Mouse (Mus musculus) left cerebral cortex, postnatal 4 days (tissue): ENCODE results near the gene Serpinb6a. TPM values are rescaled to one million over a fixed set of nuclear protein-coding genes. Genes with fewer than 3 reads are reported as not detected.

Experiments used
- DNase-seq: peaks from one replicate; pipeline ENCODE4 v3.0.0-alpha.2; 2022
- intact Hi-C: fragments of 180-260 bp; cut with DNase I; formaldehyde crosslinking; loops from one replicate; pipeline ENCODE4 v1.15.1; 2025
- total RNA-seq, 2 experiments: library from RNA; stranded (reverse); gene quantifications; 2 replicates each; pipeline ENCODE4 v1.2.3; 2021

Gene Serpinb6a
- total RNA-seq = 10 to 100 TPM; 41.2 to 41.3 TPM

DNA sequence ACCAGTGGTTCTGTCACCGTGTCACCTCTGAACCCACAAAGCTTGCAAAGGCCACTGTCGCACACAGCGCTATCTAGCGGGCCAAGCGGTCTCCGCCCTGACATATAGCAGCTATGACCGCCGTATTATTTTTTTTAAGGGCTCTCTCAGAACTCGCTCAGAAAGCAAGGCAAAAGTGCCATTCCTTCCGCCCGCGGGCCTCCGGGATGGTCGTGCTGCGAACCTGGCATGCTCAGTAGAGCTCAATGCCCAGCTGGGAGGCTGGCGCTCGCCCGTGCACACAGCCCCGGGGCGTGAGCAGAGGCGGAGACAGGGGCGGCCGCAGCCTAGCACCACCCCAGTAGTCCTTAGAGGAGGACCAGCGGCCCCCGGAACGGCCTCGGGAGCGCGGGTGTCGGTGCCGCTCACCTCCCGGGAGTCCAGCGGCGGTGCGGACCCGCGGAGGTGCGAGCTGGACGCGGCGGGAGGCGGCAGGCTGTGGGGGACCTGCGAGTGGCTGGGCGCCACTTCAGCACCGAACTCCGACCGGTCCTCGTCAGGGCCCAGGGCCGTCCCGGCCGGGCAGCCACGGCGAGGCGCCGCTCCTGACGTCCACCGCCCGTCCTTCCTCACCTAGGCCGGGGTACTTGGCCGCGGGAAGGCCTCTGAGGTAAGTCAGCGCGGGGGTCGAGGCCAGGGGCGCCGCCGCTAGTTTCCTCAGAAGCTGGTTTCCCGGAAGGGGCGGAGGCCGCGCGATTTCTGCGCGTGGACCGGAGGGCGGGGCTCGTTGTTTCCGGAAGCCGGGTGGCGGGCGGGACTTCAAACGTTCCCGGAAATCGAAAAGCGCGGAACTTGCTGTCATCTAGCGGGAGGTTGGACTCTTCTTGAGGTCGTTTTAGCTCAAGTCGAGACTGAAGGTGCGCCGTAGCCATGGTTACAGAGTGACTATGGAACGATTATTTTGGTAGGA lies at the start of gene Serpinb6a, which contains the start of gene Ripk1:
Serpinb6a (minus strand) TSS at position 737 of the 949 bp plus-strand sequence.
Ripk1 (plus strand) TSS at position 306 of the 949 bp plus-strand sequence.
- intact Hi-C loops = loop anchor here (5.0 kb wide), 1 partner anchor 1100 kb away; no protein-coding TSS in a partner anchor
- DNase-seq = peak; percentile 90

DNA sequence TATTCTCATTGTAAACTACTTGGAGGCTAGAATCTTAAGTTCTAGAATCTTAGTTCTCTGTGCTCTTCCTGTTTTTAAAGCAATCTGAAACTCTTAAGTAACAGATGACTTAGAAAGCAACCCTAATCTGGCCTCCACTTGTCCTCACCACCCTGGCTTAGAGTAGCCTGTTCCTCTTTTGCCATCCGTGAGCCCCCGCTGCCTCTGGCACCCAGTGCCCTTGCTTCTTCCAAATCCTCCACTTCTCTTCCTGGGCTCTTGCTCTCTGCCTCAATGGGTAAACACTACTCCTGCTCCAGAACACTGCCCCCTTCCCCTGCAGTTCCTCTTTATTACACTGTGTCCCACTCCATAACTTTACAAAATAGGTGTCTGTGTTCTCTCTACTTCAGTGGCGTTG lies 49.1 kb upstream of the Serpinb6a start:
- intact Hi-C loops = no loop called here
- DNase-seq = no peak

- DNase-seq = no peak
- intact Hi-C loops = no loop called here
Measured at GRCm38 (mm10) chr13:34050479-34050878, 47.9 kb upstream of the Serpinb6a start.

GRCm38 (mm10) chr13:34047526-34047925 lies 44.9 kb upstream of the Serpinb6a start:
- no peak for DNase-seq
- intact Hi-C loops = loop anchor here (2.0 to 10.0 kb wide), 2 partner anchors 107 to 587 kb away; no protein-coding TSS in a partner anchor

DNA sequence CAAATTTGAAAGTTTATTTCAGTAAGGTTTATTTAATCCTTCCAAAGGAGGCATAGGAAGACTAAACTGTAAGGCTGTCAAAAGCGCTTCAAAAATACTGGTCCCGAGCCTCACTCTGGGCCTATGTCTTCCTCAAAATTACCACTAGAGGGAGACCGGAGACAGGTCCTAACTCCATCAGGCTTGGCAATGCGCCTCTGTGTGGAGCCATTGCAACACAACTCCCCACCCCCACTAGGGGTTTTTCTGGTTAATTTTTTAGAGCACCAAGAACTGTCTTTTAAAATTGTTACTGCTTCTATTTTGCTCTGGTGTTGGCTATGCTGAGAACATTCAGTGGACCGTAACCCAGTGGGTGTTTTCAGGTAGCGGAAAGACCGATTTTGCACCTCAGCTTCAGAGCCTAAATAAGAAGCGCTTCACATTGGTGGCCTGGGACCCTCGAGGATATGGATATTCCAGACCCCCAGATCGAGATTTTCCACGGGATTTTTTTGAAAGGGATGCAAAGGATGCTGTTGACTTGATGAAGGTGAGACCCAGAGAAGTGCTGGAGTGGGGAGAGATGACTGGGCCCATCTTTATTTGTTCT lies 43.9 kb upstream of the Serpinb6a start:
- peak; percentile 92 for DNase-seq
- intact Hi-C loops = loop anchor here (2.0 to 10.0 kb wide), 2 partner anchors 108 to 588 kb away; no protein-coding TSS in a partner anchor

DNA sequence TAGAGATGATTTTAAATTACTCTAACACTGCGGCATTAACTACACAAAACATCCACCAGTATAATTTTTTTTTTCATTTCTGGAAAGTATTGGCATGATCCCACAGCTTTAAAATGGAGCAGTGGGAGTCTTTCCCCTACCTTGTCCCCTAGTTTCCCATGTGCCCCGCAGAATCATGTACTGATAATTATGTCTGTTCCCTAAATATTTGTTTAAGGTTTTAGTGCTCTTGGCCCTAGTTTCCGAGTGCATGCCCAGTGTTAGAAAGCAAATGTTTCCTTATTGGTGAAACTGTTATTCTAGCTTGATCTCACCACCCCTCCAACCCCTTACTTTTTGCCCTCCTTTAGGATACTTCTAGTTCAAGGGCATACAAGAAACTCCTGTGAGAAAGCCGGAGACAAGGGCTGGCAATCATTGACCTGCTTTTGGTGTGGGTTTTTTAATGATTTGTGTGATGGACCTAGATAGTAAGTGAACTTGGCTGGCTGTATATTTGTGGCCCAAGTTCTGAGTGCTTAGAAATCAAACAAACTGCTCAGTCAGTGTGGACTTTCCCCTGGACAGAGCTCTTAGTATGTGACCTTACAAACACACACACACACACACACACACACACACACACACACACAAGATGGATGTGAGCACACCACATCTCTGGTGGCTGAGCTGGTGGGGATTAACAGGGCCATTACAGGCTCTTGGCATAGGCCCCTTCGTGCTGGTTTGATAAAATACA lies 43.1 kb upstream of the Serpinb6a start:
- intact Hi-C loops = loop anchor here (2.0 to 10.0 kb wide), 2 partner anchors 109 to 589 kb away; no protein-coding TSS in a partner anchor
- no peak for DNase-seq

- intact Hi-C loops = loop anchor here (10.0 kb wide), 1 partner anchor 591 kb away; no protein-coding TSS in a partner anchor
- DNase-seq = no peak
Measured at GRCm38 (mm10) chr13:34043716-34044393, 41.3 kb upstream of the Serpinb6a start.

GRCm38 (mm10) chr13:34040091-34040490 lies 37.5 kb upstream of the Serpinb6a start:
- intact Hi-C loops = loop anchor here (10.0 kb wide), 1 partner anchor 595 kb away; no protein-coding TSS in a partner anchor
- no peak for DNase-seq

DNA sequence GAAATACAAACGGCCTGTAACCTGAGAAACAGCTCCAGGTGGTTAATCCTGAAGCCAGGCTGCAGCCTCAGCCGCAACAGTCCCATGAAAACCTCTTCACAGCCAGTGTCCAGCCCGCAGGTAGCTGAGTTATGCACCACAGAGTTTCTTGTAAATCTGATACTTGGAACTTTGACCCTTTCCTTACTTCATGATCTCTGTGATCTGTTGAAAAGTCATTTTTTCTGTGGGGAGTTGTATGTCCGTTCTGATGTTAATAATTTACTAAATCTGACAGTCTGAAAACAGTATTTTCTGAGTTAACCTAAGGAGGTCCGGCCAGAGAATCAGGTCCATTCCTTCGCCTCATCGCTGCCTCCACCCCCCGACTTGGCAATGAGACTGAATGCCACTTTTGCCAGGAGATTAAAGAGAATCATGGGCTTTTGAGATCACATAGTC lies 36.3 kb upstream of the Serpinb6a start:
- no peak for DNase-seq
- intact Hi-C loops = no loop called here

DNA sequence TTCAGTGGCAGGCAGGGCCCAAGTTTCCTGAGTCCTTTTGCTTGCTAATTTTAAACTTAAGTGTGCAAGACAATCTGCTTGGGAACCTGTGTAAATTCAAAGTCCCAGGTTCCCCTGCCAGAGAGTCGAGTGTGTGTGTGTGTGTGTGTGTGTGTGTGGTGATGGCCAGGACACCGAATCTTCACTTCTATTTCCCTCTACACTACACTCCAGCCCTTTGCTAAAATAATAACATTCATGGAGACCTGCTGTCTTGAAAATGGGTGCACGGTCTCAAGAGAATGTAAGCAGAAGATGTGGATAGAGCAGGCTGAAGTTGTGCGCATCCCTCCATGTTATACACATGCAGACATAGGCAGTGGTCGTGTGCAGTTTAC lies 35.5 kb upstream of the Serpinb6a start:
- intact Hi-C loops = no loop called here
- DNase-seq = no peak

DNA sequence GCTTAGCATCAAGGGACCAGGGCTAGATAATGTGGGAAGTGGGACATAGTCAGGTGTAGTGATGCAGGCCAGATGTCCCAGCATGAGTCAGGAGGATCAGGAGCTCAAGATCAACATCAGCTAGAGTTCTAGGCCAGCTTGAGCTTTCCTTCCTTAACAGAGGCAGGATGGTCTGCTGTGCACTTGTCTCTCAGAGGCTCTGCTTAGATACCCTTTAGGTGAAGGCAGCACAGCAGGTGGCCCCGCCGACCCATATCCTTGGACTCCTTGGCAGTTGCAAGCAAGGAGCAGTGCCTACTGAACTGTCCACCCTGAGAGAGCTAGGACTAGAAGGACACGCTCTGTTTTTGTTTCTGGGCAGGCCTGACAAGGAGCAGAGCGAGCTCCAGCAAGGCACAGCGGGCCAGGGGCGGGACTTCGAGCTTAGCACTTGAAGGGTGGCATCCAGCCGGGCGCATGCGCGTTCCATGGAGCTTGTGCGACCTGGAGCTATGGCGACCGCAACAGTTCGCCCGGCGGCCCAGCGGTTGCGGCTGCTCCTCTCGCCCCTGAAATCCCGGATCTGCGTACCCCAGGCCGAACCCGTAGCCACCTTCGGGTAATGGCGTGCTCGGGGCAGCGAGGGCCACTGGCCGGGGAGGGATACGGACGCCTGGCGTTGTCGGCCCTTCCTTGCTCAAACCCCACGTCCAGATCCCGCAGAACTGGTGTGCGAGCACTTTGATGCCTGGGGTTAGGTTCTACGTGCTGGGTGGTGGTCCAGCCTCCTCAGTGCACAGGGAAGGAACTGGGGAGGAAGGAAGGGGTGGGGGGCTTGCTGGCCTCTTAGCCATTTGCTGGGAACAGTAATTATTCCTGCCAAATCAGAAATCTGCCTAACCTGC lies 34.8 kb upstream of the Serpinb6a start, which contains the start of gene Bphl:
Bphl (plus strand) TSS at position 426 of the 884 bp plus-strand sequence.
- peak; percentile 96 for DNase-seq
- intact Hi-C loops = no loop called here

DNA sequence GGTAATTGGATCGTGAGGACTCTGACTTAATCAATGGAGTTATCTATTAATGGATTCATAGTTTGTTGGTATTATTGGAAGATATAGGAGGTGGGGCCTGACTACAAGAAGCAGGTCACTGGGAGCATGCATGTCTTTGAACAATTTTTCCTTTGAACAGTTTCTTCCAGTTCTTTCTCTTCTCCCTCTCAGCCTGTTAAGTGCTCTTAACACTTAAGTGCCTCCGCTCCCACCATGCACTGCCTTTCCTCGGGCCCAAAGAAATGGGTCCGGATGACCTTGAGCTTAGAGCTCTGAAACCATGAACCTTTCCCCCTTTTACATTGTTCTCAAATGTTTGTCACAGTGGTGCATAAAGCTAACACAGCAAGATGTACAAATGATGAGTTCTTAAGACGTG lies 34.1 kb upstream of the Serpinb6a start:
- DNase-seq = no peak
- intact Hi-C loops = no loop called here

GRCm38 (mm10) chr13:34035424-34035823 lies 32.8 kb upstream of the Serpinb6a start:
- intact Hi-C loops = no loop called here

DNA sequence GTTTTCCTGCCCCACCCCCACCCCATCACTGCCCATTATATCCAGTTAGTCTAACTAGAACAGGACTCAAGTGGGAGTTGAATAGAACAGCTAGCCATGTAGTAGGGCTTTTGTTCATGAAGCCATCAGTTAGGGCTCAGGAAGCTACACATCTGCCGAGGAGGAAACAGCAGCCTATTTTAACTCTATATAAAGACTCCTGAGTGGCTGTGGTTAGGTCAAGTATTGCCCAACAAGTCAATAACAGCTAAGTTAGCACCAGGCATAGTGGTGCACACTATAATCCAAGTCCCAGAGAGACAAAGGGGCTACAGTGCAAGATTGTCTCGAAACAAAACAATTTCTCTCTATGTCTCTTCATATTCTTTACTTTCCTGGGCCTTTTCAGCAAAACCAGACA lies 29.4 kb upstream of the Serpinb6a start:
- no peak for DNase-seq
- intact Hi-C loops = no loop called here

More at GRCm38 (mm10) chr13:34035424-34035823, 32.8 kb upstream of the Serpinb6a start:
- DNase-seq = no peak

- no peak for DNase-seq
Measured at GRCm38 (mm10) chr13:34021998-34022397, 19.4 kb upstream of the Serpinb6a start.

DNA sequence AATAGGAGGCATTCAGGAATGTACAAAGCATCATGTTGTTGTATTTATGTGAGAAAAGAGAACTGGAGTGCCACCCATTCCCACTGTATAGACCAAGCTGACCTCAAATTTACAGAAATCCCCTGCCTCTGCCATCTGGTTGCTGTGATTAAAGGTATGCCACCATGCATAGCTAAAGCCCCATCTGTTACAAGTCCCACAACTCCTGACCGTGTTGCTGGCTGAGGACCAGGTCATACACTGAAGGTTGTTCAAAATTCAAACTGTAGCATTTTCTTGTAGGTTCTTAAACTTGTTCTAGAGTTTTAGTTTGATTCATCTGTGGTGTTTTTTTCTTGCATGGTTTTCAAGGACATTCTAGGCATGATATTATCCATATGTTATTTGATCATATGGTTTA lies 15.9 kb upstream of the Serpinb6a start:
- peak; percentile 52 for DNase-seq
- intact Hi-C loops = no loop called here

More at GRCm38 (mm10) chr13:34021998-34022397, 19.4 kb upstream of the Serpinb6a start:
- intact Hi-C loops = no loop called here

DNA sequence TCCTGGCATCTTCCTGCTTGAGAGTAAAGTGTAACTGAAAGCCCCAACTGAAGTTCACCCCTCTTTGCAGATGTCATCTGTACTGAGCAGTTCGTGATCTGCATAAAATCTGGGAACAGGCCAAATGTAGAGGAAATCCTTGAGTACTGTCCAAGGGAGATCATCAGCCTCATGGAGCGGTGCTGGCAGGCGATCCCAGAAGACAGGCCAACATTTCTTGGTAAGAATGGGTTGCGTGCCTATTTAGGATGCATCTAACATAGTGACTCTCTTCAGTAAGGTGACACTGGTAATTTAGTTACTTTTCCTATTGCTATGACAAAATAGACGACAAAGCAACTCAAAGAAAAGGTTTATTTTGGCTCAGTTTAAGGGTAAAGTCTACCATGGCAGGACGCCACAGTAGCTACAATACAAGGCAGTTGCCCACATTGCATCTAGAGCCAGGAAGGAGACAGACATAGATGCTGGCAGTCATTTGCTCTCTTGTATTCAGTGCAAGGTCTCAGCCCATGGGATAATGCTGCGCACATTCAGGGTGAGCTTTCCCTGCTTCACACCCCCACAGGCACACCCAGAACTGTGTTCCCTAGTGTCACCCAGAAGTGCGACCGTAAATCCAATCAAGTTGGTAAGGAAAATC lies 14.5 kb upstream of the Serpinb6a start:
- DNase-seq = peak; percentile 67
- intact Hi-C loops = no loop called here

GRCm38 (mm10) chr13:34007234-34007633 lies 4.6 kb upstream of the Serpinb6a start:
- no peak for DNase-seq
- intact Hi-C loops = no loop called here
